Mouse (Mus musculus) right cerebral cortex, postnatal 36 days (tissue): ENCODE measurements at regions not wholly inside any gene's neighbourhood (a gene's known extent, or its start where the extent isn't known, plus 50 kb on each side); places are given as distances from the start of the nearest gene placed in this dataset.

Experiments used
- DNase-seq, 2 experiments: peaks; one replicate each; pipeline ENCODE4 v3.0.0; 2022; ENCODE audit warnings: low spot score in 2 of 2, mixed read lengths in 1 of 2

DNA sequence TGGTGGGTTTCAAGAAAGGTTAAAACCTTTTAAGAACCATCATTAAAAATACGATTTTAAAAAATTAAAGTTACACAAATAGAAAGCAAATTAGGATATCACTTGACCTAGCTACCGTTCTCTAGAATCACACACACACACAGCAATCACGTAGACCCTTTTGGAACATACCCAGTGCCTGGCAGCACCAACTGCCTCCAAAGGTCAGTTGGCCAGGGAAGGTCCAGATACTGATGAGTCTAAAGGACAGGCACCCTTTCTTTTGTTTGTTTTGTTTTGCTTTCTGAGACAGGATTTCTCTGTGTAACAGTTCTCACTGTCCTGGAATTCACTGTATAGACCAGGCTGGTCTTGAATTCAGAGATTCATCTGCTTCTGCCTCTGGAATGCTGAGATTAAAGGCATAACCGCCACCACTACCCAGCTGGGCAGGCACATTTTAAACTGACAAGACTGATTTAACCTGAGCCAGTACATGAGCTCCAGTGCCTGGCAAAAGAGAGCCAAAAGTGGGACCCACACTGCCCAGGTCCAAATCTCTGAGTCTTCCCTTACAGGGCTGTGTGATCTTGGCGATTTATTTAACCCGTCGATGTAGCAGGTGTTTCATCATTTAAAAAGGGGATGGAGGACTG, 353.0 kb downstream of the Pmp22 start:
- DNase-seq: no peak

DNA sequence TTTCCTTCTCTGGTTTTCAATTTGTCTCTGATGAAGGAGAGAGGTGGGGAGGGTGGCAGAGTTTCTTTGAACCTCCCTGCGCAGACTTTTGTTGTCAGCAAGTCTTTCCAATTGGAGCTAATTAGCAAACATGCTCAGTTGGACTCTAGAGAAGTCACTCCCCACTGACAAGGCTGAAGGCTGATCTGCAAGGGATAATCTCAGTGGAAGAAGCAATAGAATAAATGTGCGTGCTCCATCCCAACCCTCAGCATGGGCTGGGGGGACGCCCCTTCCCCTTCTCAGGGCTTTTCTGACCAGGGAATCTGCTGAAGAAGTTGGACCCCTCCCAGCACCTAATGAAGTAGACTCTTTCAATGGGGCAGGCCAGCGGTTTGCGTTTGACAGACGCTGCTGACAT, 353.8 kb downstream of the Pmp22 start:
- no peak for DNase-seq

DNA sequence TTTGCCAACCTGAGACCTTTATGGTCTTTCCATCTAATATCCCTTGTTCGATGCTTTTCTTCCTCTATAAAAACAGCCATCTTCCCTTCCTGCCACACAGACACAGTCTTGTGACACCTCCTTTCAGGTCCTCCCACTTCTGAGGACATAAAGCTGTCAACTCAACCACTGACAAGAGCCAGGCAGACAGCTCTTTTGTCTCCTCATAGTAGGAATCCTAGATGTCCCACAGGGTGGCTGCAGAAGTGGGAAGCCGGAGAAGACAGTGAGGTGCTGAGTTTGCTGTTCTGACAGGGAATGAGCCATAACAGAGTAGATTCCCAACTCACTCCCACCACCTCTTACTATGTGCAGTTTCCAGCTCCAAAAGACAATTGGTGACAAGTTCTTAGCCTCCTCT, 358.4 kb downstream of the Pmp22 start:
- DNase-seq: no peak

DNA sequence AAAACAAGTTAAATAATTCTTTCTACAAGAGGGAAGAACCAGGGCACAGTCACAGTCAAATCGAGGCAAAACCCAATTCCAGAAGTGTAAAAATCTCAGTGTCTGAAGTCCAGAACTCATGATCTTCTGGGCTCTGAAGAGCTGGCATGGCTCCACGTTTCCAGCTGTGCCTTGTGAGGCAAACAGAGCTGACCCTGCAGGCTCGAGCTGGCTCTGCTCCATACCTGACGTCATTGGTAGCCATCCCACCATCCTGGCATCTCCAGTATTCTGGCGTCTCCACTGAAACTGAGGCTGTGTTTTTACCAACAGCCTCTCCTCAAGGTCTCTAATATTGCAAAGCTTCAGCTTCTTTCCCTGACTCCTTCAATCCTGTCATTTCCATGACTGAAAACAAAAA, 373.4 kb downstream of the Pmp22 start:
- no peak for DNase-seq

DNA sequence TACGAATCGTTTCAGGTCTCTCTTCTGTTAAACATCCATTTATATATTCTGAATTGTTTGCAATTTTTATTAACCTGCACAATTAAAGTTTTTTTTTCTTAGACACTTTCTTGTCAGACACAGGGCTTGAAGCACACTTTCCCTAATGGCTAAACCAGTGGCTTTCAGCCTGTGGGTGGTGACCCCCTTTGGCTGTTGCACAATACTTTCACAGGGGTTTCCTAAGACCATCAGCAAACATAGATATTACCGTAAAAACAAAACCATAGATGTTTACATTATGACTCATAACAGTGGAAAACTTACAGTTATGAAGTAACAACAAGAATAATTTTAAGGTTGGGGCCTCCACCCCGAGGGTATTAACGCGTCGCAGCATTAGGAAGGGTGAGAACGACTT, 378.6 kb downstream of the Pmp22 start:
- DNase-seq: no peak

GRCm38 (mm10) chr11:63508727-63509126, 379.9 kb downstream of the Pmp22 start:
- no peak for DNase-seq

DNA sequence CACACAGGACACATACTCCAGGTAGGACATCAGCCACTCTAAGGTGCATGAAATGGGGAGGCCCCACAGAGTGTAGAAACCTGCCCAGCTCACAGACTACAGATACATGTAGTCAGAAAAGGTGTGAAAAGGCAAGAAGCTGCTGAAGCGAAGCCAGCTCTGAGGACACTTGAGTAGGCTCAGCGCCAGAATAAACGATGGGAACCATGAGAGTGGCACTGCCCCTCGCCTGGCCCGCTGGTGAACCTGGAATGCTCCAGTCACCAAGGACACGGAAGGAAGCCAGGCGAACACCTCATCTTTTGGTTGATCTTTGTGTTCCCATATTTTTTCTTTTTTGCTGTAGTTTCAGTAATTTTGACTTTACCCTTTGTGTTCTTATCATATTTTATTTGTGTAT, 381.8 kb downstream of the Pmp22 start:
- no peak for DNase-seq

DNA sequence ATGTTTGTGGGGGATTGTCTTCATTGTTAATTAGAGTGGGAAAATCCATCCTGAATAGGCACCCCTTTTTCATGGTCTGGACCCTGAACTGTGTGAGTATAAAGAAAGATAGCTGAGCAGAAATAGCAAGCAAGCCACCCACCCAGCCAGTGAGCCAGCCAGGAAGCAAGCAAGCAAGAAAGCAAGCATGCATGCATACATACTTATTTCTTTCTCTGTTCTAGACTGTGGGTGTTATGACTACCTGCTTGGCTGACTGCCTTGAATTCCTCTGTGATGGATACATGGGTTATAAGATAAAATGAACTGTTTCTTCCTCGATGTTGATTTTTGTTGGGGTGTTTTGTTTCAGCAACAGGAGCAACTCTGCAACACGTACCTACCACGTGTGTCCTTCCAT, 385.8 kb downstream of the Pmp22 start:
- no peak for DNase-seq

DNA sequence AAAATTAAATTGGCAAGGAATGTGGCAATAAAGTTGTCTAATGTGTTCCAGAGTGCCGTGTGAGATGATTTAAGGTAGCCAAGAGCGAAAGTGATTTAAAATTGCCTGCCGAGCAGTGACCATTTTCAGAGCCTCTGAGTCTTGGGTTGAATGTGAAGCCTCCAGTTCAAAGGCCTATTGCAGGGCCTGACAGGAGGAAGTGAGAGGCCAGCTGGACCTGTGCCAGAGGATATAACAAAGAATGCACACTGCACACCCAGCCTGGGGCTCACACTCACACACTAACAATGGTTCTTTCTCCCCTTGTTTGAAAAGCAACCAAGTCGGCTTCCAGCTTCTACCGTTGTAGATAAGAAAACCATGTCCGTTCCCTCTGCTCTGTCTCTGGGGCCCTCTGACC, 390.1 kb downstream of the Pmp22 start:
- peak in 1 of 2 experiments; percentile 6 for DNase-seq

- no peak for DNase-seq
These were observed 395.5 kb downstream of the Pmp22 start for GRCm38 (mm10) chr11:63524254-63524653.

- no peak for DNase-seq
These were observed 396.6 kb downstream of the Pmp22 start for GRCm38 (mm10) chr11:63525431-63525830.

DNA sequence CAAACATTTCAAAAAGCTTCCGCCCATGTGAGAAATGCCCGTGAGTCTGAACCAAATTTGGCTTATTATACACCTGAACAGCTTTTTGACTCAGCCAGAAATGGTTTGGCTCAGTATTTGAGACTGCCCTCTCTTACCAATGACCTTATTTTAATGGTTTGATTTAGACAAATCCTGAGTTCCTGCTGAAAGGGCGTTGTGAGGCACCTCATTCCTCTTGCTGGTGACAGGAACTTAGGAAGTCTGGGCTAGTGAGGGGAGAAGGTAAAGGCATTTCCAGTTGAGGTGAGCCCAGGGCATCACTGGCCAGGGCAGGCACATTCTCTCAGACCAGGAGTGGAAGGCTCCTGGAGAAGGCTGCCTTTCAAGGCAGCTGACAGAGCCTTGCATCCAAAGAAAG, 396.1 kb downstream of the Hs3st3b1 start:
- no peak for DNase-seq

- no peak for DNase-seq
These were observed 389.3 kb downstream of the Hs3st3b1 start for GRCm38 (mm10) chr11:63532752-63533151.

GRCm38 (mm10) chr11:63533555-63534200, 388.4 kb downstream of the Hs3st3b1 start:
- no peak for DNase-seq

- DNase-seq: no peak
These were observed 384.4 kb downstream of the Hs3st3b1 start for GRCm38 (mm10) chr11:63537693-63538092.

DNA sequence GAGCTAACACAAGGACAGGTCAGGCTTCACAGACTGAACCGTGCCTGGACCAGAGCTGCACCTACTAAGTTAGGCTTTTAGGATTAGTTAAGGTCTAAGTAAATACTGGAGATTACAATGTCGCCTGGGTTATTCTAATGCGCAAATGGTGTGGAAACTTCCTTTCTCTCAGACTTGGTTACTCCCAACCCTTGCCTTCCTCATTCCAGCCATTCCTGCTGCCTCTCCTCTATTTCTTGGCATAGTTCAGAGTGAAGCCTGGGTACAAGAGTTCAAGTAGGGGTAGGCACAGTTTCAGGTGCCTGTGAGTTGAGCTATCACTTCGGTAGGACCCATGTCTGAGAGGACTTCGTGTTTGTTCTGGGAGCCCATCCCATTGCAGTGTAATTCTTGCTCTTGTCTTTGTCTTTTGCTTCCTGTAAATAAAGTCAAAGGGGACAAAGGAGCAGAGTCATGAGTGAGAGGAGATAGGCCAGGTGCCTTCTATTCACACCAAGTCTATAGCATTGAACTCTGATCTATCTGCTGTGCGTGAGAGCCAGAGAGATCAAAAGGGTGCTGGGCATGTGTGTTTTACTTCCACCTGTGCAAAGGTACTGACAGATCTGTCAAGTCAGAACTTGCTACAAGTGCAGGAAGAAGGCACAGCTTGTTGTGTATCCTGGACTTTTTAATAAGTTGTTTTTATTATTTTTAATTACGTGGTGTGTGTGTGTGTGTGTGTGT, 378.0 kb downstream of the Hs3st3b1 start:
- no peak for DNase-seq

DNA sequence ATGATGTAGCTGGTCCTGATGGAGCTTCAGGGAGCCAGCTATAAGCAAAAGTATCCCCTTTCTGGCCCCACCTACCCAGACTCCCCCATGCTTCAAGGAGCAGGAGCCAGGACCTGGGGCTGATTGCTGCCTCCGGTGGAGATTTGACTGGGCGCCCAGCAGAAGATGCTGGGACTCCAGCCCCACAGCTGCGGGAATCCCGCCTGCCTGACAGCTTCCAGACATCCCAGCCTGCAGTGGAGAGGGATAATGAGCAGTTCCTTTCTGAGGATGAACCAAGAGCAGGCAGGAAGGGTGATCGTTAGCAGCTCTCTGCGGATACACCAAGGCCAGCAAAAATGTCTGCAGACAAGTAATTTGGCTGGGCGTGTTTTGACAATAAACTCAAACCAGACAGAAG, 376.6 kb downstream of the Hs3st3b1 start:
- no peak for DNase-seq

- DNase-seq: no peak
These were observed 361.6 kb downstream of the Hs3st3b1 start for GRCm38 (mm10) chr11:63560466-63560865.

- DNase-seq: no peak
These were observed 359.4 kb downstream of the Hs3st3b1 start for GRCm38 (mm10) chr11:63562696-63563095.

- peak; percentile 4 to 5 for DNase-seq
These were observed 356.4 kb downstream of the Hs3st3b1 start for GRCm38 (mm10) chr11:63565471-63566232.

DNA sequence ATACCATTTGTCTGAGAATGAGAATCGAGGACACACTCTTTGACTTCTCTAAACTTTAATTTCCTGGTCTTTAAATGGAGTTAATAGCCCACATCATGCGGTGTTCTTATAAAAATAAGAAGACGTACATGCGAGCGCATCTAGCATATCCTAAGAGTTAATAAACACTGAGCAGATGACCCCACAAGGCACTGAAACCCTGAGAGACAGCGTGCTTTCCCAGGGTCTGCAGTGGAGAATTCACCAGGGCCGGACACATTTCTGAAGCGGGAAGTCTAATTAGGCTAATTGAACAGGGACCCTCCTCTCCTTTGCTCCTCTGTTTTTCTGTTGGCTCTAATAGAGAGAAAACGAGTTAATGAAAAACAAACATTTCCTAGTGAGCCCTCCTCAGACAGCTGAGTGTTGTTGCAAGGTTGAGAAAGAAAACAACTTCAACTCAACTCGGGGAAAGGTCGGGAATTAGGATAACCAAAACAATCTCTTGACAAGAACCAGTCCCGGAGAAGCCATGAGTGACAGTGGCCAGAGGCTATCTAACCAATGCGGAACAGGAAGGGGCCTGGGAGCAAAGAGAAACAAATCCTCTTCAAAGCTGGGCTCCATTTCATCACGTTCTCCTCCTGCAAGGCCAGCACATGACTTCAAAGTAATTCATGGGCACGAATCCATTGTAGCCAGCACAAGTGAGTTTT, 352.2 kb downstream of the Hs3st3b1 start:
- no peak for DNase-seq

- no peak for DNase-seq
These were observed 351.4 kb downstream of the Hs3st3b1 start for GRCm38 (mm10) chr11:63570646-63571045.
